Mouse (Mus musculus): ENCODE results near the gene Cd37. TPM values are rescaled to one million over a fixed set of nuclear protein-coding genes. Genes with fewer than 3 reads are reported as not detected.
A peak's percentile ranks its signal among the peaks of the same experiment; 100 is the strongest.
"Not testable (repeated sequence)": the region's sequence is repeated elsewhere in the genome, so short reads cannot be mapped to it uniquely, and the experiment has no call there.

Gene Cd37
- 10 to 100 TPM in 2 of 4 experiments, 1 to 10 TPM in 2; 5.0 to 18.9 (median 11.9) TPM for total RNA-seq (2022)

- no peak for DNase-seq (ENCODE audit: low spot score in 2 of 2)
These were observed at the start of gene Cd37 for GRCm38 (mm10) chr7:45238723-45239496. TSS of gene Cd37 (minus strand) at chr7:45239115.

GRCm38 (mm10) chr7:45286486-45286885 lies 47.6 kb upstream of the Cd37 start:
- DNase-seq (ENCODE audit: low spot score in 2 of 2) = no peak

GRCm38 (mm10) chr7:45277136-45277760 lies 38.3 kb upstream of the Cd37 start, which contains the start of gene Slc6a21:
TSS of gene Slc6a21 (plus strand) at chr7:45277513.
- peak in 1 of 2 experiments; percentile 65 for DNase-seq (ENCODE audit: low spot score in 2 of 2)

DNA sequence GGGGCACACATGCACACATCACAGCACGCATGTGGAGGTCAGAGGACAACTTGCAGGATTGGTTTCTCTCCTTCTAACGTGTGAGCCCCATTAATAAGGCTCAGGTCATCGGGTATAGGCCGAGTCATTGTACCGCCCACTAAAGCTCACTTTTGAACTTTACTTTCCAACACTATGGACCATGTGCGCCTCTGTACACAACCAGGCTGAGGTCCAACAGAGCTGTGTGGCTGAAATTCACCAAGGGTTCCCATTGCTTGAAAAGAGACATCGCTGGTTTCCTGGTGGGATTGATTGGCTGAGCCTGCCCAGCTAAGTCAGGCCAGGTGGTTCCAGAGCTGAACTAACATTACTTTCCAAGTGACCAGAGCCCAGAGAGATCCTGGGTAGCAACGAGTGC lies 34.8 kb upstream of the Cd37 start:
- DNase-seq (ENCODE audit: low spot score in 2 of 2) = no peak

DNA sequence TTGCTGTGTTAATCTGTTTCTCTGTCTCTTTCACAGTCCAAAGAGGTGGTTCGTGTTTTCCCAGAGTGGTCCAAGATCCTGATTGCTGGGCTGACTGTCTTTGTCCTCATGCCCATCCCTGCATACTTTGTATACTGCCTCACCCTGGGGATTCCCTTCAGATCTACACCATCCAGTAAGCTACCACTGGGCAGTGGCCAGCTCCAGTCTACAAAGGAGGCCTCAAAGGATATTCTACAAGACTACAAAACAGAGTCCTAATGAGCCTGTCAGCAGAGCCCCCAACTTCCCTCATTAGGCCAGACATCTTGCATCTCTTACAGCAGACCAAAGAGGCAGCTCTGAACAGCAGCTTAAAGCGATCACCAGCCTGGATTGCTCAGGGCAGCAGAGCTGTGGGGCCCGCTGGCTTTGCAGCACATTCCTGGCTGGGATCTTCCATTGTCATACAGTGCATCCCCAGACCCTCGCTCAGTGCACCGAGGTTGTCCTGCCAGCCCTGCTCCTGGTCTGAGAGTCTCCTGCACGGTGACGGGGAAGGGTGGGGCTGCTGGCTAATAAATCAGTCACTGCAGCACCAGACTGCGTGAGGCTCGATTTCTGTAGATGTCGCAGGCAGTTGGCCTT lies 34.0 kb upstream of the Cd37 start:
- no peak for DNase-seq (ENCODE audit: low spot score in 2 of 2)

DNA sequence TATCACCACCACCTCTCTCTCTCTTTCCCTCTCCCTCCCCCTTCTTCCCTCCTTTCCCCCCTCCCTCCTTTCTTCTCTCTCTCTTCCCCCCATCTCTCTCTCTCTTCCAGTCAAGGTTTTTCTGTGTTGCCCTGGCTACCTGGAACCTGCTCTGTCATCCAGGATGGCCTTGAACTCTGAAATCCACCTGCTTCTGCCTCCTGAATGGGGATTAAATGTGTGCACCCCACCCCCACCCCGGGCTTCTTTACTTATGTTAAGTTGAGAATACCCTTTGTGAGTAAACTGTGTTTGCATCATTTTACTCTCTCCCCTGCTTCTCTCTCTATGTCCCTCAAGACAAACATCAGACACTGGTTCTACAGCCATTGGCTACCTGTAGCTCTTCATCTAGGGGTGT lies 26.6 kb upstream of the Cd37 start:
- no peak for DNase-seq (ENCODE audit: low spot score in 2 of 2)

- DNase-seq (ENCODE audit: low spot score in 2 of 2) = no peak
These were observed 25.4 kb upstream of the Cd37 start for GRCm38 (mm10) chr7:45264348-45264747.

DNA sequence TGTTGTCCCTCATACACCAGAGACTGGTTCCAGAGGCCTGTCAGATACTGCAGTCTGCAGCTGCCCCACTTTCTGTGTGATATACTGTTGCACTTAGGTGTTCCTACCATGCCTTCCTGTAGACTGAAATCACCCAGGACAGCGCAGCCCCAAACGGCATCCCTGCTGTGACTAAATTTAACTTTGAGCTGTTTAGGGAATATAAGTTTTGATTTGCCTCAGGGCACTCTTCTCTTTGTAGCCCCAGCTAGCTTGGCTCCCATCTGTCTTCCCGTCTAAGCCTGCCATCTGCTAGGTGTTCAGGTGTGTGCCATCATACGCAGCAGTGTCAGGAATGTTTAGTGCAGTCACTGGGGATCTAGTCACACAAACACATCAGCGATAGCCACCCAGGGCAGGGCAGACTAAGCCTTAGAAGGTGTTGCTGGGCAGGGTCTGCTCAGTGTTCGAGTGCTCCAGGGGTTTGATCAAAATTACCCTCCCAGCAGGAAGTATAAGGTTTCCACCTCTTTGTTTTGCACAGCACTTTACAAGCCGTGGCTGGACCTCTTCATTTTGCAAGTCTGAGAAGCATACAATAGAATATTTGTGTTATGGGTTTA lies 24.2 kb upstream of the Cd37 start:
- DNase-seq (ENCODE audit: low spot score in 2 of 2) = no peak

GRCm38 (mm10) chr7:45262266-45262665 lies 23.4 kb upstream of the Cd37 start:
- no peak for DNase-seq (ENCODE audit: low spot score in 2 of 2)

DNA sequence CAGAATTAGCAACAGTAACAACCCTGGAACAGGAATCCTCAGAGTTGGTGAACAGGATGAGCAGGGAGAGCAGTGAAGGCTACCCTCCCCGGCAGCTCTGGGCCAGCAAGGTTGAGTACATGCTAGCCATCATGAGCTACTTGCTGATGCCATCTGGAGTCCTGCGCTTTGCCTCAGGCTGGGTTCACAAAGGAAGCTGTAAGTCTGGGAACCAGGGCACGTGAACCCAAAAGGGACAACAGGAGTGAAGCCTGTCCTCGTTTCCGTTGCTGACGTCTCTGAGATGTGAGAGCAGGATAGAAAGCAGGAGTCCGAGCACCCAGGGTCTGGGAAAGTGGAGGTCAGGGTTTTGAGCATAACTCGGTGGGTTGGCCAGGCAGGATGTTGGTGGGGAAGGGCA lies 20.4 kb upstream of the Cd37 start:
- DNase-seq (ENCODE audit: low spot score in 2 of 2) = no peak

DNA sequence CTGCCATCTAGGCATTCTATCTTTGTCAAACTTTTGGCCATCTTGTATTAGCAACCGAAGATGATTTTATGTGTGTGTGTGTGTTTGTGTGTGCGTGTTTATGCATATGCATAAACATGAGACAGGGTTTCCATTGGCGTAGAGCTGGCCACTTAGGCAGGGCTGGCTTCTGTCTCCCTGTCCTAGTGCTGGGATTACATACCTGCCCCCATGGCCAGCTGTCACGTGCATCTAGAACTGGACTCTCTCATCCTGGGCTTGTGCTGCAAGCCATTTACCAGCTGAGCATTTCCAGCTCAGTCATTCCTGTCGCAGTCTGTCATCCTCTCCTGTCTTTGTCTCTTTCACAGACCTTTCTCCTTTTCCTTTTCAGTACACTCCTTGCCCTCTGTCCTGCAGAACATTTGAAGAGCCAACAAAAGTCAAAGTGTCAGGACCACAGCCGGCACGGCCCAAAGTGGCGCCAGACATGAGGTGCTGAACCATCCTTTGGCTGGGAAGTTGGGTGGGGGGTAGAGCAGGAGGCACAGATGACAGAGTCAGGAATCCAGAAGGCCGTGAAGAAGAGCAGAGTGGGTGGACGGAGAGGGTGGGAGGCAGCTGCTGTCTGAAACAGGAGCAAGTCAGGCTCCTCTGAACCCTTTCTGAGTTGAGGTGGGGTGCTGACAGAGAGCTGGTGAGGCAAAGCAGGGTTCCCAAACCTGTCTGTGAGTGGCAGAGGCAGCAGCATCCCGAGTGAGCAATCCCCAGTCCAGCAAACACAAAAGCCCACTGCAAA lies 18.3 kb upstream of the Cd37 start:
- peak in 1 of 2 experiments; percentile 67 for DNase-seq (ENCODE audit: low spot score in 2 of 2)

DNA sequence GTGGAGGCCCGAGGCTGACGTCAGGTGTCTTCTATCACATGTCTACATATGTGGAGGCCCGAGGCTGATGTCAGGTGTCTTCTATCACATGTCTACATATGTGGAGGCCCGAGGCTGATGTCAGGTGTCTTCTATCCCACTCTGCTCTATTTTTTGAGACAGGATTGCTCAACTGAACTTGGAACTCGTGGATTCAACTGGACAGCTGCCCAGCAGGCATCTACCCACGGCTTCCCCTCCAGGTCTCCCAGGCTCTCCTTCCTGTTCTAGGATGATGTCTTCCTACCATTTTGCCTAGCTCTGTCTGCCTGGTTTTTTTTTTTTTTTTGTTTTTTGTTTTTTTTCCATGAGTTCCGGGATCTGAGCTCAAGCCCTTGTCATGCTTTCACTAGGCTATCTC lies 16.9 kb upstream of the Cd37 start:
- not testable (repeated sequence) for DNase-seq (ENCODE audit: low spot score in 2 of 2)

- DNase-seq (ENCODE audit: low spot score in 2 of 2) = no peak
These were observed 14.9 kb upstream of the Cd37 start for GRCm38 (mm10) chr7:45253806-45254205.

DNA sequence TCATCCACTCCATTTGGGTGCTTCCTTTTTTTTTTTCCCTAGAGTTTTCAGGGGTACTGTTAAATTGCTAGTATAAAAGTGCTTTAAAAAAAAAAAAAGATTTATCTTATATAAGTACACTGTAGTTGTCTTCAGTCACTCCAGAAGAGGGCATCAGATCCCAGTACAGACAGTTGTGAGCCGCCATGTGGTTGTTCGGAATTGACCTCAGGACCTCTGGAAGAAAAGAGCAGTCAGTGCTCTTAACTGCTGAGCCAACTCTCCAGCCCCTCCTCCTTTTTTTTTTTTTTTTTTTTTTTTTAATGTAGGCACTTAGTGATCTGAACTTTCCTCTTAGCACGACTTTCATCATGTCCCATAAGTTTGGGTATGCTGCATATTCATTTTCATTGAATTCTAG lies 8.8 kb upstream of the Cd37 start:
- no peak for DNase-seq (ENCODE audit: low spot score in 2 of 2)

- DNase-seq (ENCODE audit: low spot score in 2 of 2) = no peak
These were observed 2.5 kb upstream of the Cd37 start for GRCm38 (mm10) chr7:45241389-45241749.

GRCm38 (mm10) chr7:45240633-45241388 lies 1.9 kb upstream of the Cd37 start, which contains the start of gene Slc6a16:
TSS of gene Slc6a16 (plus strand) at chr7:45241085.
- DNase-seq (ENCODE audit: low spot score in 2 of 2) = peak; percentile 47 to 53

GRCm38 (mm10) chr7:45240109-45240508 lies 1.2 kb upstream of the Cd37 start:
- DNase-seq (ENCODE audit: low spot score in 2 of 2) = no peak

GRCm38 (mm10) chr7:45237747-45238699 lies 892 bp downstream of the Cd37 start:
- no peak for DNase-seq (ENCODE audit: low spot score in 2 of 2)

GRCm38 (mm10) chr7:45235656-45236180 lies 3.2 kb downstream of the Cd37 start:
- no peak for DNase-seq (ENCODE audit: low spot score in 2 of 2)
